Mouse (Mus musculus) brain, embryonic 14.5 days (tissue): ENCODE results near the gene Mrpl32.

Experiments used
- CTCF ChIP-seq: fragments of 200-500 bp; IDR thresholded peaks from 2 replicates; pipeline ENCODE4 v1.5.1; 2012; ENCODE audit warnings: inconsistent platforms, mild to moderate bottlenecking, moderate library complexity, borderline replicate concordance; ENCODE audit not compliant: insufficient read depth, insufficient read length; ENCODE audit errors: extremely low read depth
- POLR2A ChIP-seq: fragments of 200-500 bp; IDR thresholded peaks from 2 replicates; pipeline ENCODE4 v1.6.1; 2012; ENCODE audit warnings: mild to moderate bottlenecking, inconsistent platforms, borderline replicate concordance; ENCODE audit not compliant: poor library complexity, insufficient read depth, insufficient read length, severe bottlenecking; ENCODE audit errors: extremely low read depth

DNA sequence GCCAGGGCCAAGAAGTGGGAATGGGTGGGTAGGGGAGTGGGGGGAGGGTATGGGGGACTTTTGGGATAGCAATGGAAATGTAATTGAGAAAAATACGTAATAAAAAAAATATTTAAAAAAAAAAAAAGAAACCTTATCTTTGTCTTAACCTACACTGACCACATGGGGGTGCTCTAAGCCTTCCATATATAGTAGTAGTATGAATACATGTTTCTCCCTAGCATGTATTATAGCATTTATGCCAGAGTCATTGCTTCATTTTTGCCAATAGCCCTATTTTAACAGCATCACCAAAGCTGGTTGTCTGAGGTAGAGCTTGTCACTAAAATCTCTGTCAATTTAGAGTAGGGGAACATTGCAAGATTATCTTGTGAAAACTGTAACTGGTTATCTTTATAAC lies 36.3 kb upstream of the Mrpl32 start:
- TF ChIP-seq CTCF (no peak), POLR2A (no peak)
